Mouse (Mus musculus) brain, embryonic 14.5 days (tissue): ENCODE results near the gene Ikzf4.

ENCODE experiments used
- CTCF ChIP-seq: fragments of 200-500 bp; IDR thresholded peaks from 2 replicates; pipeline ENCODE4 v1.5.1; 2012; ENCODE audit warnings: inconsistent platforms, mild to moderate bottlenecking, moderate library complexity, borderline replicate concordance; ENCODE audit not compliant: insufficient read depth, insufficient read length; ENCODE audit errors: extremely low read depth
- POLR2A ChIP-seq: fragments of 200-500 bp; IDR thresholded peaks from 2 replicates; pipeline ENCODE4 v1.6.1; 2012; ENCODE audit warnings: mild to moderate bottlenecking, inconsistent platforms, borderline replicate concordance; ENCODE audit not compliant: poor library complexity, insufficient read depth, insufficient read length, severe bottlenecking; ENCODE audit errors: extremely low read depth

GRCm38 (mm10) chr10:128612433-128613153 lies 33.2 kb downstream of the Ikzf4 start:
- TF ChIP-seq CTCF (peak; percentile 87), POLR2A (no peak)
